Mouse (Mus musculus): ENCODE data around the gene Ubtd2.

Ubtd2 gene

DNA sequence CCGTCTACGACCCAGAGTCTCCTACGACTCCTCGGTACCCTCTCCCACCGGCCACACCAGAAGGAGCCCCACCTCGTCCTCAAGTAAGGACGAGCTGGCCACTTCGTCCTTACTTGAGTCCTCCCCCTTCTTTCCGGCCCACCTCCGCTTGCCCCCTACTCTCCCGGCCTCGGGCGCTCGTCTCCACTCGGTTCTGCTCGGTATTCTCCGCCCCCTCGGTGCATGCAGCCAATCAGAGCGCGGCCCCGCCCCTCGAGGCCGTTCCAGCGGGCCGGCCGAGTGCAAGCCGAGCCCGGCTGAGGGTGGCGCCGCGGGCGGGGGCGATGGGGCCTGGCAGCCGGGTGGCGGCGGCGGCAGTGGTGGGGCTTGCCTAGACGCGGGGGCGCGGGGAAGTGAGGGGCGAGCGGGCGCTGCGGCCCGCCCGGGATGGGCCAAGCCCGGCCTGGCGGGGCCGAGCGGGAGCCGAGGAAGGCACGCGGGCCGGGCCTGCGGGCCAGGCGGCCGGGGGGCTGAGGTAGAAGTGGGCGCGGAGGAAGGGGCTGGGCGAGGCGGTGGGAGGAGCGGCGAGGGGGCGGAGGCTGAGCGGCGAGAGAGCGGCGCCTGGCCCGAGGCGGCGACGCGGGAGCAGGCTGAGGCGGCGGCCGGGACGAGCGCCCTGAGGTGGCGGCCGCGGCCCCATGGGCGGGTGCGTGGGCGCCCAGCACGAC lies at the start of gene Ubtd2:
Ubtd2 (plus strand) TSS at position 571 of the 707 bp plus-strand sequence.
- DNase-seq (ENCODE audit: low spot score): peak; percentile 96

GRCm38 (mm10) chr11:32407863-32408262 lies 47.3 kb upstream of the Ubtd2 start:
- no peak for DNase-seq (ENCODE audit: low spot score)

DNA sequence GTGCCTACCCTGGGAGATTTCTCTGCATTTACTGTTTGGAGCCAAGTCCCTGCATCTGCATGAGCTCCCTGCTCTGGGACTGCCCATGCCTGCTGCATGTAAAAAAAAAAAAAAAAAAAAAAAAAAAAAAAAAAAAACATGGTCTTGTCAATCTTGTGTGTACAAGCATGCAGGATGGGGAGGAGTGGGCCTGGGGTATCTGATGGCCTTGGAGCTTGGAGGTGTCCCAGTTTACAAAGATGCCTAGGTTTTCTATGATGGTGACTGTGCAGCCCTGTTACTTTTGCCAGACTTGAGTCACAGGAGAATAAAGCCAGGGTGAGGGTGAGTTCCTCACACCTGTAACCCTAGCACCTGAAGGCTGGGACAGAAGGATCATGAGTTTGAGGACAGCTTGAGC lies 46.1 kb upstream of the Ubtd2 start:
- no peak for DNase-seq (ENCODE audit: low spot score)

- DNase-seq (ENCODE audit: low spot score): no peak
Measured at GRCm38 (mm10) chr11:32409823-32410562, 45.2 kb upstream of the Ubtd2 start.

- no peak for DNase-seq (ENCODE audit: low spot score)
Measured at GRCm38 (mm10) chr11:32420001-32420400, 35.2 kb upstream of the Ubtd2 start.

- no peak for DNase-seq (ENCODE audit: low spot score)
Measured at GRCm38 (mm10) chr11:32423311-32423710, 31.9 kb upstream of the Ubtd2 start.

DNA sequence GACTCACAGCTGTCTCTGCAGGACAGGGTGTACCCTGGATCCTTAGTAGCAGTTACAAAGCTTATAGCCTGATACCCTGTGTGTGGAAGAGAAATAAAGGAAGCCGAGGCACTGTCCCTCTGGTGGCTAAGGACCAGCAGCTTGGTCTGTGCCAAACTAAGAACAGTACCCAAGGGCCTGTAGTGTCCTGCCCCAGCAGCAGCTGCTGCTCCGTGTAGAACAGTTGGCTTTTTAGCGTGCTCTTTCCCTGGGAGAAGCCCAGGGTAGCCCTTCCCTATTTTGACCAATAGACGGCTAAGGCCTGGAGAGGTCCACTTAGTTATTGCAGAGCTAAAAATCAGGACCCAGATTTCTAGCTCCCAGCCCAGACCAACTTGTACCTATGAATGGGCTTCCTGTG lies 30.6 kb upstream of the Ubtd2 start:
- DNase-seq (ENCODE audit: low spot score): no peak

GRCm38 (mm10) chr11:32425043-32425658 lies 30.0 kb upstream of the Ubtd2 start:
- DNase-seq (ENCODE audit: low spot score): no peak

DNA sequence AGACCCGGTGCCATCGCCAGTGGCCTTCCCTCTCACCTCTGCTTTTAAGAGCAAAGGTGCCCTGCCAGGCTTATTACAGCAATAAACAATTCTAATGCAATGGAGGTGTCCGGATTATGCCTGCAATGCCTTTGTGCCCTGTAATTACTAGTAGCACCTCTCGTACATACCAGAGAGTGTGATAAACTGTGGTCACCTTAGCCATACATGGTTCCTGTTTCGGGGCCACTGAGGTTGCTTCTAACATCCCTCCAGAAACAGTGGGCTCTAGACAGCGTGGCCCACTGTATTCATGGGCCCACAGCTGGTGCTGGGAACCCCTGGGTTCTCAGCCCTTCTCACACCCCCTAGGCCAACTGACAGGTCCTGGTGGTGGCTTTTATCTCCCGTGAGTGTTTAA lies 27.6 kb upstream of the Ubtd2 start:
- no peak for DNase-seq (ENCODE audit: low spot score)

GRCm38 (mm10) chr11:32435410-32436060 lies 19.6 kb upstream of the Ubtd2 start:
- no peak for DNase-seq (ENCODE audit: low spot score)

DNA sequence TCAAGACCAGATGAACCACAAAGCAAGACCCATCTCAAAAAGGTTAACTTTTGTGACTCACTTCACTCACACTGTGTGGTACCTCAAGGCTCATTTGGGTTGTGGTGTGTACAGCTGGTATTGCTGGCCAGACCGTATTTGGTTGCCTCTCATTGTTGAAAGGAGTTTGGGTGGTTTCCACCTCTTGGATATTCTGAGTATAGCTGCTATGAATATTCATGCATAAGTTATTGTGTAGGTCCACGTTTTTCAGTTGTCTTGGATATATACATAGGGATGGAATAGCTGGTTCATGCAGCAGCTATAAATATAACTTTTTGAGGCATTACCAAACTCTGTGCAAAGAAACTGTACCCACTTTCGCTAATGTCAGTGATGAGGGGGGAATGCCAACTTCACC lies 12.6 kb upstream of the Ubtd2 start:
- no peak for DNase-seq (ENCODE audit: low spot score)

DNA sequence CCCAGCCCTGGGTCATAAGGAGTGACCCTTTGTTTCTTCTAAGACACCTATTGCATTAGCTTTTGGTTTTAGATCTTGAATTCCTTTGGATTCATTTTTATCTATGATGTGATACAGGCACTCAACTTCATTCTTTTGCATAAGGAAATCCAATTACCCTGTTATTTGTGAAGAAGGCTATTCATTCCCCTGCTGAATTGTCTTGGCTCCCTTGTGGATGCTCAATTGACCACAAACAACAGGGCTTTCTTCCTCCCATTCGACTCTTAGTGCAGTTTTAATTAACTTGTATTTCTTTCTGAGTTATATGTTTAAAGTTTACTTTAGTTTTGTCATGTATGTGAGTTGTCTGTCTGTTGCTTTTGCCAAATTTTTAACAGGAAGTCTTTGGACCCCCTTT lies 10.9 kb upstream of the Ubtd2 start:
- DNase-seq (ENCODE audit: low spot score): no peak

DNA sequence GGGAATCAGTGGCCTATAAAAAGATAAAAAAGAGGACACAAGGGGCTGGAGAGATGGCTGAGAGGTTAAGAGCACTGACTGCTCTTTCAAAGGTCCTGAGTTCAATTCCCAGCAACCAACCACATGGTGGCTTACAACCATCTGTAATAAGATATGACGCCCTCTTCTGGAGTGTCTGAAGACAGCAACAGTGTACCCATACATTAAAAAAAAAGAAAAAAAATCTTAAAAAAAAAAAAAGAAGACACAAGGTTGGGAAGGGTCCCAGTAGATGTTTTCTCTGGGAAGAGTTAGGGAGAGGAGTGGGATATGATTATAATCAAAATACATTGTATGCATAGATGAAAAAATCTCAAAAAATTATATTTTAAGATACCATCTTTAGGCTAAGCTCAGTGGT lies 10.0 kb upstream of the Ubtd2 start:
- no peak for DNase-seq (ENCODE audit: low spot score)

DNA sequence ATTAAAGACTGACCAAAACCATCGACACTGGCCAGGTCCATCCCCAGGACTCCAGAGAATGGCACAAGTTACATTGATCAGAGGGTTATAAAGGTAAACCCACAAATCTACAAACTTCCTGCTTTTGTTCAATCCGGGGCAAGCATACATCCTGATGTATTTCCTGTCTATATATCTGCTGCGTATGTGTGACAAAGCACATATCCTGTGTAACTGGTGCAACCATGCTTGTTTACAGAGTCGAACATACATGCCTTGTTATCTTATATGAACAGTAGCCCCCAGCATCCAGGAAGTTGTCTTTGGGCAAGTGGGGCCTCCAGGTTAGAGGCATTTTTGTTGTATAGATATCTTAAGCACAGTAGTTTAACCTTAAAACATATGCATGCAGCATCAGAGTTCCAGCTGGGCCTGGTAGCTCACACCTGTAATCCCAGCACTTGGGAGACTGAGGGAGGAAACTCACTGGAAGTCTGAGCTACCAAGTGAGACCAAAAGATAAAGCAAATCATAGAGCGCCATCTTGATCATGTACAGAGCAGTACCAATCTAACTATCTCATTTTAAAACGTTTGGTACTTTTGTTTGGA lies 9.4 kb upstream of the Ubtd2 start:
- no peak for DNase-seq (ENCODE audit: low spot score)

- peak; percentile 64 for DNase-seq (ENCODE audit: low spot score)
Measured at GRCm38 (mm10) chr11:32450216-32450615, 5.0 kb upstream of the Ubtd2 start.

DNA sequence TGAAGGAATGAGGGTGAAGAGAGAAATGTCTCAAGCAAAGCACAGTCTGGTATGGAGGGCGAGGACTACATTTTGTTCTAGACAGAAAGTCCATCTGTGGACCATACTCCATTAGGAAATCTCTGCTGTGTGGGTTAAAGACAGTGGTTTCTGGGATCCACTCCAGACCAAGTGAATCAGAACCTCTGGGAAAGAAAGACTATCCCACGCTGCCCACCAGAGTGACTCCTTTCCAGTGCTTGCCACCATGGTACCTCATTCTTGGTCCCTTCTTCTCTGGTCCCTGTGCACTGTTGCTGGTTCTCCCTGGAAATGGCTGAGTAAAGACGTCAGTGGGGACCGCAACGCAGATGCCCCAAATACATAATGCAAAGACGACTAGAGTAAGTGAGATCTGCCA lies 3.9 kb upstream of the Ubtd2 start:
- DNase-seq (ENCODE audit: low spot score): no peak

GRCm38 (mm10) chr11:32452745-32453144 lies 2.4 kb upstream of the Ubtd2 start:
- no peak for DNase-seq (ENCODE audit: low spot score)

- peak; percentile 24 for DNase-seq (ENCODE audit: low spot score)
Measured at GRCm38 (mm10) chr11:32453353-32453915, 1.7 kb upstream of the Ubtd2 start.

DNA sequence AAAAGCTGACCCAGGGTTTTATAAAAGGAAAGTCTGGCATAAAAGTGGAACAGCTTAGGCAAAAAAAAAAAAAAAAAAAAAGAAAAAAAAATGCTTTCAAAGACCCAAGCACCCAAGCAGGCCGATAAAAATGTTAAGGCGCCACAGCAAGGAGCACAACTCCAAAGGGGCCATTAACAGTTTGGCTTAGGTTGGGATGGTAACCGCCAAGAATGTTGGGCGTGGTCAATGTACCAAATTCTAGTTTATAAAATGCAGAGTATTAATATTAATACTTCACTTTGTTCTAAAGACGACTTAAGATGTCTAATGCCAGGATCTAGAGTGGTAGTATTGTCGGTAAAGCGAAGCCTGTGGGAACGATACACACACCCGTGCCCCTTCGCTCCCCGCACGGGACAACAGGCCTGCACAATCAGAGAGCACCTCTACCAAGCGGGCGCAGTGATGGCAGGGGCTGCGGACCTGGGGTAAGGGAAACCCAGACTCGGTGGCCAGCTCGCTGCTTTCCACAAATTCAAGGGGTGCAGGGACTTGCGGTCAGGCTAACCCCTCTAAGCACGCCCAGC lies 855 bp upstream of the Ubtd2 start:
- DNase-seq (ENCODE audit: low spot score): no peak

- DNase-seq (ENCODE audit: low spot score): no peak
Measured at GRCm38 (mm10) chr11:32455507-32456141, 454 bp downstream of the Ubtd2 start.

DNA sequence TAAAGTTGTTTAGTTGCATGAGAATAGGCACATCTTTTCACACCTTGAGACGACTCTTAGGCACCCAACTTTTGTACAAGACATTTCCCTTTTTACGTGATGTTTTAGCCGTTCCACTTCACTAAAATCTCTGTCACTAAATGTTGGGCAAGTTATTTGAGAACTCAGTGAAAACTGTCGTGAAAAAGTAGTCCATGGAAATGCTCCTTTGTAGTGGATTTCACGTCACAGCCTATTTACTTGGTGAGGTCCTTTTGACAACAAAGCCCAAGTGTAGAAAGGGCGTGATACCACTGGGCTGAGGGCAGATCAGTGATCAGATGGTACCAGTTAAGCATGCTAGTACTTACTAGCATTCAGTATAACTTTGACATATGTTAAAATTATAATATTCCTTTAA lies 1.2 kb downstream of the Ubtd2 start:
- no peak for DNase-seq (ENCODE audit: low spot score)
